Mouse (Mus musculus): ENCODE measurements at regions not wholly inside any gene's neighbourhood (a gene's known extent, or its start where the extent isn't known, plus 50 kb on each side); places are given as distances from the start of the nearest gene placed in this dataset.

DNA sequence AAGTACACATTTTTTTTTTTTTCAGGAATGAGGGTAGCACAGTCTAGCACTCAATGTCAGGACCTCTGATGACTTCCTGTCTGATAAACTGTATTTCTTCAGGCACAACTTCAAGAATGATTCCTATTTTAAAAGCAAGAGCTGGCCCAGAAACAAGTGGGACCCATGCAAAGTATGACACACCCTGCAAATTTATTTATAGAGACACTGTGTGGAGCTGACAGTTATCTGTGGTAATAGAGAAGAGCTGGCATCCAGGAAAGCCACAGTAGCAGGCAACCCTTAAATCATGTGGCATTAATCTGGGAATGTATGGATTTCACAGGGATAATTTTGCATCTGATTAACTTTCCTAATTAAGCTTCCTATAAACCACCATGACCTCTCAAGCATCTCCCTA, 216.6 kb upstream of the Large1 start:
- TF ChIP-seq CTCF (IDR thresholded peaks at IDR 0.05; ENCODE audit: low read depth) (no peak), EP300 (IDR thresholded peaks at IDR 0.05; ENCODE audit: low read depth) (no peak)

All from liver, embryonic 14.5 days (tissue).